Comparison of ENCODE assay signal across 16 mouse cellular contexts in genomic region chr4:84942059-84942458, GRCm38 (mm10). TPM values are rescaled to one million over a fixed set of nuclear protein-coding genes. Genes with fewer than 3 reads are reported as not detected.
DNase-seq lines count a peak whose midpoint lies in the region; ATAC-seq lines count a peak whose summit lies in the region.
"Had no signal": no experiment of that assay in that cellular context is flagged by ENCODE, and none has a peak within 500 bp of the region (broad histone marks: within the 10 kb centered on the region; RNA-seq: fewer than 3 reads in every experiment).

No protein-coding gene starts in this region.

- H3K27me3 ChIP-seq in forebrain, embryonic 13.5 days = no peaks in the 10 kb centered on the region
- no peaks in the 10 kb centered on the region for H3K27me3 ChIP-seq in forebrain, embryonic 10.5 days (ENCODE audit: poor library complexity, severe bottlenecking)
- no peaks in the 10 kb centered on the region for H3K27me3 ChIP-seq in embryonic facial prominence, embryonic 14.5 days (replicated peaks; ENCODE audit: control insufficient read depth, insufficient read depth, low read length)
- no peaks in the 10 kb centered on the region for H3K27me3 ChIP-seq in hindbrain, embryonic 16.5 days (replicated peaks; ENCODE audit: control insufficient read depth, insufficient read depth, low read length)
- no peaks in the 10 kb centered on the region for H3K27me3 ChIP-seq in midbrain, embryonic 14.5 days (ENCODE audit: control insufficient read depth, insufficient read depth, low read length)
- no peaks in the 10 kb centered on the region for H3K27me3 ChIP-seq in heart, embryonic 12.5 days (replicated peaks)
- H3K27me3 ChIP-seq: kidney, embryonic 15.5 days; megakaryocyte, embryonic 14.5 days had no signal

- H3K36me3 ChIP-seq in forebrain, embryonic 13.5 days (ENCODE audit: poor library complexity, severe bottlenecking) = no peaks in the 10 kb centered on the region
- no peaks in the 10 kb centered on the region for H3K36me3 ChIP-seq in forebrain, embryonic 10.5 days (replicated peaks)
- no peaks in the 10 kb centered on the region for H3K36me3 ChIP-seq in embryonic facial prominence, embryonic 14.5 days (ENCODE audit: control insufficient read depth, insufficient read depth, low read length)
- no peaks in the 10 kb centered on the region for H3K36me3 ChIP-seq in hindbrain, embryonic 16.5 days (ENCODE audit: control insufficient read depth, insufficient read depth, low read length)
- H3K36me3 ChIP-seq in midbrain, embryonic 14.5 days (ENCODE audit: control insufficient read depth, insufficient read depth, low read length) = no peaks in the 10 kb centered on the region
- no peaks in the 10 kb centered on the region for H3K36me3 ChIP-seq in heart, embryonic 12.5 days
- H3K36me3 ChIP-seq: kidney, embryonic 15.5 days had no signal

- no peak for DNase-seq in forebrain, embryonic 10.5 days (ENCODE audit: extremely low spot score, low spot score)
- peak; percentile 26 for DNase-seq in embryonic facial prominence, embryonic 14.5 days (ENCODE audit: low spot score)
- peak; percentile 37 for DNase-seq in midbrain, embryonic 14.5 days
- DNase-seq in spleen, postnatal 36 days (ENCODE audit: low spot score in 2 of 2) = no peak
- DNase-seq: adrenal gland, postnatal 14 days; cerebellum, adult 2 months; heart, postnatal 14 days had no signal

- no peak overlapping the region for H3K4me2 ChIP-seq in forebrain, embryonic 13.5 days
- no peak overlapping the region for H3K4me2 ChIP-seq in embryonic facial prominence, embryonic 14.5 days (ENCODE audit: low read depth, low read length)
- no peak overlapping the region for H3K4me2 ChIP-seq in hindbrain, embryonic 16.5 days (ENCODE audit: low read length)
- H3K4me2 ChIP-seq in midbrain, embryonic 14.5 days (ENCODE audit: low read length) = no peak overlapping the region
- no peak overlapping the region for H3K4me2 ChIP-seq in heart, embryonic 12.5 days
- H3K4me2 ChIP-seq: kidney, embryonic 15.5 days had no signal

- 63% methylated on average over 2 of the region's 2 CpGs for WGBS in forebrain, embryonic 13.5 days
- 81% methylated on average over 2 of the region's 2 CpGs for WGBS in forebrain, embryonic 10.5 days
- WGBS in embryonic facial prominence, embryonic 14.5 days = 50% methylated on average over 2 of the region's 2 CpGs
- WGBS in hindbrain, embryonic 16.5 days = 38% methylated on average over 2 of the region's 2 CpGs
- WGBS in midbrain, embryonic 14.5 days = 52% methylated on average over 2 of the region's 2 CpGs
- WGBS in heart, embryonic 12.5 days = 61% methylated on average over 2 of the region's 2 CpGs

- H3K27ac ChIP-seq in forebrain, embryonic 13.5 days = no peak overlapping the region
- H3K27ac ChIP-seq in forebrain, embryonic 10.5 days = no peak overlapping the region
- H3K27ac ChIP-seq in embryonic facial prominence, embryonic 14.5 days (replicated peaks; ENCODE audit: low read depth, low read length) = no peak overlapping the region
- H3K27ac ChIP-seq in hindbrain, embryonic 16.5 days (ENCODE audit: low read depth, low read length) = no peak overlapping the region
- no peak overlapping the region; the same call in 1 of the 2 replicates for H3K27ac ChIP-seq in midbrain, embryonic 14.5 days (replicated peaks; ENCODE audit: low read depth, low read length)
- H3K27ac ChIP-seq in heart, embryonic 12.5 days (ENCODE audit: poor library complexity, severe bottlenecking) = no peak overlapping the region
- H3K27ac ChIP-seq: kidney, embryonic 15.5 days; left cerebral cortex, adult 2 months; liver, embryonic 14.5 days had no signal

- H3K9me3 ChIP-seq in forebrain, embryonic 13.5 days (replicated peaks) = no peaks in the 10 kb centered on the region
- no peaks in the 10 kb centered on the region for H3K9me3 ChIP-seq in forebrain, embryonic 10.5 days
- no peaks in the 10 kb centered on the region for H3K9me3 ChIP-seq in embryonic facial prominence, embryonic 14.5 days (ENCODE audit: control insufficient read depth, low read length)
- H3K9me3 ChIP-seq in hindbrain, embryonic 16.5 days (ENCODE audit: control insufficient read depth, low read length) = no peaks in the 10 kb centered on the region
- no peaks in the 10 kb centered on the region for H3K9me3 ChIP-seq in midbrain, embryonic 14.5 days (ENCODE audit: control insufficient read depth, low read length)
- H3K9me3 ChIP-seq in heart, embryonic 12.5 days (replicated peaks) = 0 out of 2 replicates have a peak, but pooled peaks cover 7% of the 10 kb centered on the region
- H3K9me3 ChIP-seq: kidney, embryonic 15.5 days; megakaryocyte, embryonic 14.5 days had no signal

- ATAC-seq in forebrain, embryonic 13.5 days = 0 out of 2 replicates have a peak, but pooled peaks have one; percentile 58
- ATAC-seq in embryonic facial prominence, embryonic 14.5 days (ENCODE audit: low read depth) = peak; percentile 50; the same call in 1 of the 2 replicates
- ATAC-seq in hindbrain, embryonic 16.5 days = peak; percentile 86
- 0 out of 2 replicates have a peak, but pooled peaks have one; percentile 37 for ATAC-seq in midbrain, embryonic 14.5 days (ENCODE audit: low FRiP score, low TSS enrichment)
- no peak for ATAC-seq in megakaryocyte progenitor cell, adult 5-6 weeks (replicated peaks; ENCODE audit: poor library complexity)
- no peak for ATAC-seq in heart, embryonic 12.5 days (ENCODE audit: insufficient number of reproducible peaks, low FRiP score)

- peaks cover 6% of the 10 kb centered on the region; the same call in 1 of the 2 replicates for H3K4me1 ChIP-seq in forebrain, embryonic 13.5 days
- peaks cover 5% of the 10 kb centered on the region; the same call in 1 of the 2 replicates for H3K4me1 ChIP-seq in forebrain, embryonic 10.5 days
- H3K4me1 ChIP-seq in embryonic facial prominence, embryonic 14.5 days (ENCODE audit: control insufficient read depth, insufficient read depth, low read length) = peaks cover 5% of the 10 kb centered on the region; the same call in 1 of the 2 replicates
- peaks cover 2% of the 10 kb centered on the region; the same call in 1 of the 2 replicates for H3K4me1 ChIP-seq in hindbrain, embryonic 16.5 days (ENCODE audit: control insufficient read depth, insufficient read depth, low read depth, low read length)
- peaks cover 5% of the 10 kb centered on the region; the same call in 1 of the 2 replicates for H3K4me1 ChIP-seq in midbrain, embryonic 14.5 days (ENCODE audit: control insufficient read depth, insufficient read depth, low read length)
- H3K4me1 ChIP-seq in heart, embryonic 12.5 days (replicated peaks) = no peaks in the 10 kb centered on the region

- no peak overlapping the region for H3K4me3 ChIP-seq in forebrain, embryonic 13.5 days
- no peak overlapping the region for H3K4me3 ChIP-seq in forebrain, embryonic 10.5 days
- no peak overlapping the region for H3K4me3 ChIP-seq in embryonic facial prominence, embryonic 14.5 days (ENCODE audit: low read depth, low read length)
- H3K4me3 ChIP-seq in hindbrain, embryonic 16.5 days (ENCODE audit: low read length) = no peak overlapping the region
- no peak overlapping the region for H3K4me3 ChIP-seq in midbrain, embryonic 14.5 days (replicated peaks; ENCODE audit: low read depth, low read length)
- no peak overlapping the region for H3K4me3 ChIP-seq in heart, embryonic 12.5 days
- H3K4me3 ChIP-seq: erythroblast, embryonic 14.5 days; kidney, embryonic 15.5 days; left cerebral cortex, adult 2 months had no signal

- no peak overlapping the region for H3K9ac ChIP-seq in forebrain, embryonic 13.5 days
- no peak overlapping the region for H3K9ac ChIP-seq in embryonic facial prominence, embryonic 14.5 days (ENCODE audit: low read depth, low read length)
- no peak overlapping the region for H3K9ac ChIP-seq in hindbrain, embryonic 16.5 days (ENCODE audit: low read depth, low read length)
- H3K9ac ChIP-seq in midbrain, embryonic 14.5 days (replicated peaks; ENCODE audit: low read length) = no peak overlapping the region
- no peak overlapping the region for H3K9ac ChIP-seq in heart, embryonic 12.5 days
- H3K9ac ChIP-seq: kidney, embryonic 15.5 days; liver, embryonic 14.5 days had no signal

RNA-seq across cellular contexts. Expression of gene Cntln, which starts 58.0 kb away (rescaled TPM):
- 8.5 and 9.1 TPM in 2 replicates for polyA plus RNA-seq in forebrain, embryonic 13.5 days (2015; fragmentation: Nextera tagmentation; extraction: Ambion mirVana)
- polyA plus RNA-seq in forebrain, embryonic 10.5 days (2016; fragmentation: Nextera tagmentation; extraction: Ambion mirVana) = 5.9 and 6.7 TPM in 2 replicates
- polyA plus RNA-seq in embryonic facial prominence, embryonic 14.5 days (2014; fragmentation: Nextera tagmentation; extraction: Ambion mirVana) = 12.1 and 12.2 TPM in 2 replicates
- polyA plus RNA-seq in hindbrain, embryonic 16.5 days (2015; fragmentation: Nextera tagmentation; extraction: Ambion mirVana) = 4.6 and 4.8 TPM in 2 replicates
- polyA plus RNA-seq in midbrain, embryonic 14.5 days (2014; fragmentation: Nextera tagmentation; extraction: Ambion mirVana) = 5.9 and 6.5 TPM in 2 replicates
- total RNA-seq in megakaryocyte progenitor cell, adult 5-6 weeks (2015) = 23.6 and 26.9 TPM in 2 replicates
- total RNA-seq in megakaryocyte progenitor cell, adult 5-6 weeks (2017) = 27.8 and 38.7 TPM in 2 replicates
- polyA plus RNA-seq in heart, embryonic 12.5 days (2016; fragmentation: Nextera tagmentation; extraction: Ambion mirVana) = 6.8 and 7.1 TPM in 2 replicates

Comparison
In these comparisons a context has a peak if more than half of its experiments do, and no peak if none do; other contexts are left out.
1. ATAC-seq: peak in forebrain, embryonic 13.5 days (single experiment), embryonic facial prominence, embryonic 14.5 days (single experiment), hindbrain, embryonic 16.5 days (single experiment) and midbrain, embryonic 14.5 days (single experiment); none in megakaryocyte progenitor cell, adult 5-6 weeks (single experiment) and heart, embryonic 12.5 days (single experiment).
2. DNase-seq: peak in embryonic facial prominence, embryonic 14.5 days (single experiment) and midbrain, embryonic 14.5 days (single experiment); none in forebrain, embryonic 10.5 days (single experiment) and spleen, postnatal 36 days (0 of 2).